In the genomic region with DNA sequence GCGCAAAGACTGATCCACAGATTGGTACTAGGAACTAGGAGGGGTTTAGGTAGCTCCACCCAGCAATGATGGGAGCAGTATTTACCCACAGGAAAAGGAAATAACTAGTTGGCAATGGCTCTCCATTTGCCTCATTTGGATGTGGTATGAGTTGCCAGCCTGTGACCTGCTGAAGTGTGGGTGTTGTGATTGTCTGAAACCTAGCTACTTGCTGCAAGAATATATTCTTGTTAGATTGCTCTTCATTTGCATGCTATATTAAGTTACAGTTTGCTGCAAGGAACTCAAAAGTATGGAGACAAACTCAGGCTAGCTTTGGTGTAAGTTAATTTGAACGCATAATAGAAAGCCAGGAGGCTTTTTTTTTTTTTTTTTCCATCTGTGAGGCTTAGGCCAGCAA, we compare ENCODE assay signal across 19 mouse cellular contexts. TPM values are rescaled to one million over a fixed set of nuclear protein-coding genes. Genes with fewer than 3 reads are reported as not detected.
A peak's percentile ranks its signal among the peaks of the same experiment; 100 is the strongest.
DNase-seq lines count a peak whose midpoint lies in the region; ATAC-seq and TF ChIP-seq lines count a peak whose summit lies in the region.
"Had no signal": no experiment of that assay in that cellular context is flagged by ENCODE, and none has a peak within 500 bp of the region (broad histone marks: within the 10 kb centered on the region; RNA-seq: fewer than 3 reads in every experiment).

No protein-coding gene starts in this region.

- no peak overlapping the region for H3K27ac ChIP-seq in intestine, postnatal 0 days (ENCODE audit: low read depth, low read length)
- H3K27ac ChIP-seq: embryonic facial prominence, embryonic 13.5 days; embryonic facial prominence, embryonic 15.5 days; forebrain, embryonic 10.5 days; forebrain, embryonic 12.5 days had no signal

- H3K4me3 ChIP-seq in intestine, postnatal 0 days (ENCODE audit: low read depth, low read length) = no peak overlapping the region
- H3K4me3 ChIP-seq: embryonic facial prominence, embryonic 13.5 days; embryonic facial prominence, embryonic 15.5 days; erythroblast, embryonic 14.5 days; forebrain, embryonic 10.5 days; forebrain, embryonic 12.5 days had no signal

- no peaks in the 10 kb centered on the region; the same call in 1 of the 2 replicates for H3K36me3 ChIP-seq in intestine, postnatal 0 days (ENCODE audit: control insufficient read depth, insufficient read depth)
- H3K36me3 ChIP-seq: embryonic facial prominence, embryonic 13.5 days; embryonic facial prominence, embryonic 15.5 days; forebrain, embryonic 10.5 days; forebrain, embryonic 12.5 days had no signal

- DNase-seq in heart, adult 11 months = peak; percentile 23
- no peak for DNase-seq in heart, adult 18-20 months
- DNase-seq in brain, adult 2 months (ENCODE audit: low read depth, low spot score) = peak; percentile 63
- DNase-seq in telencephalon, adult 2 months (ENCODE audit: low read depth, low spot score) = peak; percentile 50
- DNase-seq: adrenal gland, adult 2 months; adrenal gland, postnatal 10 days; adrenal gland, postnatal 36 days; cerebellum, adult 11 months; cerebellum, adult 8-10 months; cerebellum, adult 9-11 months; embryo, embryonic 11 days had no signal

- H3K9ac ChIP-seq in intestine, postnatal 0 days (ENCODE audit: low read depth, low read length) = no peak overlapping the region
- H3K9ac ChIP-seq: embryonic facial prominence, embryonic 13.5 days; embryonic facial prominence, embryonic 15.5 days; forebrain, embryonic 12.5 days had no signal

- TF ChIP-seq CTCF in intestine, postnatal 0 days (IDR thresholded peaks at IDR 0.05; ENCODE audit: low read depth) = no peak

- H3K4me1 ChIP-seq in intestine, postnatal 0 days (replicated peaks; ENCODE audit: control insufficient read depth, insufficient read depth, low read length) = no peaks in the 10 kb centered on the region
- H3K4me1 ChIP-seq: forebrain, embryonic 10.5 days; forebrain, embryonic 12.5 days had no signal

- H3K9me3 ChIP-seq in intestine, postnatal 0 days (ENCODE audit: control insufficient read depth) = no peaks in the 10 kb centered on the region
- H3K9me3 ChIP-seq: embryonic facial prominence, embryonic 13.5 days; embryonic facial prominence, embryonic 15.5 days; forebrain, embryonic 10.5 days; forebrain, embryonic 12.5 days had no signal

- WGBS in intestine, postnatal 0 days = 91% methylated on average over 2 of the region's 2 CpGs

- no peak for ATAC-seq in intestine, postnatal 0 days
- ATAC-seq: forebrain, embryonic 14.5 days; forebrain, embryonic 16.5 days had no signal

- H3K27me3 ChIP-seq in intestine, postnatal 0 days (replicated peaks; ENCODE audit: control insufficient read depth, insufficient read depth, low read length) = no peaks in the 10 kb centered on the region
- H3K27me3 ChIP-seq: embryonic facial prominence, embryonic 13.5 days; embryonic facial prominence, embryonic 15.5 days; forebrain, embryonic 12.5 days had no signal

- H3K4me2 ChIP-seq in intestine, postnatal 0 days (replicated peaks; ENCODE audit: low read depth) = no peak overlapping the region
- H3K4me2 ChIP-seq: embryonic facial prominence, embryonic 13.5 days; embryonic facial prominence, embryonic 15.5 days; forebrain, embryonic 12.5 days had no signal

RNA-seq across cellular contexts. Expression of gene Cyld, which starts 16.3 kb away (rescaled TPM):
- 10 to 100 TPM; 25.6 to 28.4 TPM for total RNA-seq in heart, adult 18-20 months (2021)
- polyA plus RNA-seq in intestine, postnatal 0 days (2015; fragmentation: Nextera tagmentation; extraction: Ambion mirVana) = 9.3 and 11.5 TPM in 2 replicates

RNA-seq across cellular contexts. Expression of gene Nod2, which starts 33.5 kb away (rescaled TPM):
- total RNA-seq in heart, adult 18-20 months (2021) = 1 to 10 TPM; 1.0 to 1.4 TPM
- polyA plus RNA-seq in intestine, postnatal 0 days (2015; fragmentation: Nextera tagmentation; extraction: Ambion mirVana) = 0.21 and 0.22 TPM in 2 replicates
- polyA plus RNA-seq: erythroblast, embryonic 14.5 days had no signal

RNA-seq across cellular contexts. Expression of gene Snx20, which starts 44.6 kb away (rescaled TPM):
- 1 to 10 TPM; 1.1 to 3.0 TPM for total RNA-seq in heart, adult 18-20 months (2021)
- 37.1 and 41.6 TPM in 2 replicates for polyA plus RNA-seq in intestine, postnatal 0 days (2015; fragmentation: Nextera tagmentation; extraction: Ambion mirVana)

Comparison
In these comparisons a context has a peak if more than half of its experiments do, and no peak if none do; other contexts are left out.
1. DNase-seq: peak in heart, adult 11 months (single experiment), brain, adult 2 months (single experiment) and telencephalon, adult 2 months (single experiment); none in heart, adult 18-20 months (0 of 2).